ENCODE assay signal across 21 mouse cellular contexts in genomic region chr5:28710517-28710916, GRCm38 (mm10).
DNase-seq lines count a peak whose midpoint lies in the region; ATAC-seq and TF ChIP-seq lines count a peak whose summit lies in the region.
"Had no signal": no experiment of that assay in that cellular context is flagged by ENCODE, and none has a peak within 500 bp of the region (broad histone marks: within the 10 kb centered on the region; RNA-seq: fewer than 3 reads in every experiment).

No protein-coding gene starts in this region.

- 27% methylated on average over 4 of the region's 4 CpGs for WGBS in intestine, embryonic 15.5 days
- WGBS in intestine, postnatal 0 days: 22% methylated on average over 4 of the region's 4 CpGs
- 38% methylated on average over 4 of the region's 4 CpGs for WGBS in intestine, embryonic 16.5 days
- WGBS in heart, embryonic 10.5 days: 52% methylated on average over 4 of the region's 4 CpGs

- no peak overlapping the region for H3K4me2 ChIP-seq in intestine, embryonic 15.5 days (replicated peaks)
- H3K4me2 ChIP-seq in intestine, postnatal 0 days (replicated peaks; ENCODE audit: low read depth): no peak overlapping the region
- H3K4me2 ChIP-seq in intestine, embryonic 16.5 days (ENCODE audit: low read depth, low read length): no peak overlapping the region

- H3K9me3 ChIP-seq in intestine, embryonic 15.5 days: no peaks in the 10 kb centered on the region
- no peaks in the 10 kb centered on the region for H3K9me3 ChIP-seq in intestine, postnatal 0 days (ENCODE audit: control insufficient read depth)
- H3K9me3 ChIP-seq in intestine, embryonic 16.5 days (ENCODE audit: control insufficient read depth, low read length): no peaks in the 10 kb centered on the region
- H3K9me3 ChIP-seq in heart, embryonic 10.5 days: no peaks in the 10 kb centered on the region
- H3K9me3 ChIP-seq: G1E had no signal

- H3K27ac ChIP-seq in intestine, embryonic 15.5 days: no peak overlapping the region
- H3K27ac ChIP-seq in intestine, postnatal 0 days (ENCODE audit: low read depth, low read length): no peak overlapping the region
- no peak overlapping the region for H3K27ac ChIP-seq in intestine, embryonic 16.5 days (ENCODE audit: low read length)
- no peak overlapping the region for H3K27ac ChIP-seq in heart, embryonic 10.5 days

- no peaks in the 10 kb centered on the region for H3K27me3 ChIP-seq in intestine, embryonic 15.5 days (replicated peaks)
- no peaks in the 10 kb centered on the region for H3K27me3 ChIP-seq in intestine, postnatal 0 days (replicated peaks; ENCODE audit: control insufficient read depth, insufficient read depth, low read length)
- H3K27me3 ChIP-seq in intestine, embryonic 16.5 days (replicated peaks; ENCODE audit: control insufficient read depth, insufficient read depth, low read length): no peaks in the 10 kb centered on the region
- no peaks in the 10 kb centered on the region for H3K27me3 ChIP-seq in heart, embryonic 10.5 days (ENCODE audit: insufficient read depth, poor library complexity, severe bottlenecking)

- H3K36me3 ChIP-seq in intestine, embryonic 15.5 days: no peaks in the 10 kb centered on the region
- no peaks in the 10 kb centered on the region for H3K36me3 ChIP-seq in intestine, postnatal 0 days (ENCODE audit: control insufficient read depth, insufficient read depth)
- H3K36me3 ChIP-seq in intestine, embryonic 16.5 days (ENCODE audit: control insufficient read depth, insufficient read depth, low read length): no peaks in the 10 kb centered on the region
- no peaks in the 10 kb centered on the region for H3K36me3 ChIP-seq in heart, embryonic 10.5 days
- H3K36me3 ChIP-seq: G1E had no signal

- TF ChIP-seq CTCF in intestine, postnatal 0 days (IDR thresholded peaks at IDR 0.05; ENCODE audit: low read depth): no peak

- no peak overlapping the region for H3K9ac ChIP-seq in intestine, embryonic 15.5 days
- no peak overlapping the region for H3K9ac ChIP-seq in intestine, postnatal 0 days (ENCODE audit: low read depth, low read length)
- no peak overlapping the region for H3K9ac ChIP-seq in intestine, embryonic 16.5 days (ENCODE audit: low read depth, low read length)

- no peak overlapping the region for H3K4me3 ChIP-seq in intestine, embryonic 15.5 days (replicated peaks)
- H3K4me3 ChIP-seq in intestine, postnatal 0 days (ENCODE audit: low read depth, low read length): no peak overlapping the region
- no peak overlapping the region for H3K4me3 ChIP-seq in intestine, embryonic 16.5 days (ENCODE audit: low read length)
- no peak overlapping the region for H3K4me3 ChIP-seq in heart, embryonic 10.5 days

- no peaks in the 10 kb centered on the region for H3K4me1 ChIP-seq in intestine, embryonic 15.5 days (replicated peaks)
- no peaks in the 10 kb centered on the region for H3K4me1 ChIP-seq in intestine, postnatal 0 days (replicated peaks; ENCODE audit: control insufficient read depth, insufficient read depth, low read length)
- H3K4me1 ChIP-seq in intestine, embryonic 16.5 days (ENCODE audit: control insufficient read depth, insufficient read depth, low read length): peaks cover 2% of the 10 kb centered on the region; the same call in 1 of the 2 replicates
- H3K4me1 ChIP-seq in heart, embryonic 10.5 days: no peaks in the 10 kb centered on the region

- peak; percentile 6 for DNase-seq in ZHBTc4 (ENCODE audit: low read depth, low spot score)
- DNase-seq in heart, embryonic 10.5 days (ENCODE audit: low spot score): no peak
- DNase-seq in ovary, adult 18-20 months (ENCODE audit: low spot score): no peak
- DNase-seq: adrenal gland, adult 2 months; adrenal gland, adult 8-10 months; adrenal gland, postnatal 10 days; adrenal gland, postnatal 14 days; adrenal gland, postnatal 25 days; adrenal gland, postnatal 36 days; B cell, adult 2 months; cerebellum, adult 11 months; cerebellum, adult 11-12 months; cerebellum, adult 18-20 months; cerebellum, adult 2 months had no signal

- peak; percentile 58 for ATAC-seq in intestine, embryonic 15.5 days
- no peak for ATAC-seq in intestine, postnatal 0 days
- peak; percentile 66 for ATAC-seq in intestine, embryonic 16.5 days
- ATAC-seq: activated CD4-positive, CD25-positive, alpha-beta regulatory T cell, adult 4 months; CD4-positive, CD25-positive, alpha-beta regulatory T cell, adult 4 months; Patski had no signal
